Comparison of ENCODE assay signal across 8 mouse cellular contexts in the genomic region with DNA sequence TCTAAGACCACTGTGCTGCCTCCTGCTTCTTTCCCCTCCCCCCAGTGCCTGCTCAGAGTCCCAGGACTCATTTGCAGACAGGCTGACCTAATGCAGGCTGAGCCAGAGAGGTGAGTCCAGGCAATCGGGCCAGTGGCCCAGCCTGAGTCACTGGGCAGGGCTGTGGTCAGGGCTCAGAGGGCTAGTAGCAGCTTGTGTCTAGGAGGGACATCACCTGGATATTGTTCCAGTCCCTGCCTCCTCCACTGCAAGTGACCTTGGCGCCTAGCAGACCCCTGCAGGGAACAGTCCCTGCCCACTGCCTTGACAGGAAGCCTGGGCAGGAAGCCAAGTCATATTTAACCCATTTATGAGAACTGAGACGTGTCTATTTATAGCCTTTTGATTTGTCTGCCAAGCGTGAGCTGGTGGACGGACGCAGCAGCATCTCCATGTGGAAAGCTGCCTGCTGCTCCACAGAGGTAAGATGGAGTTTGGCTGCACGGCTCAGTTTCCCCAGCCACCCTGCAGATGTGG. TPM values are rescaled to one million over a fixed set of nuclear protein-coding genes. Genes with fewer than 3 reads are reported as not detected.
DNase-seq lines count a peak whose midpoint lies in the region; ATAC-seq lines count a peak whose summit lies in the region.

No protein-coding gene starts in this region.

- peak overlapping the region; percentile 39; the same call in 1 of the 2 replicates for H3K9ac ChIP-seq in heart, embryonic 11.5 days (ENCODE audit: low read depth, low read length)
- no peak overlapping the region for H3K9ac ChIP-seq in forebrain, embryonic 13.5 days

- H3K36me3 ChIP-seq in heart, embryonic 11.5 days (ENCODE audit: control insufficient read depth, insufficient read depth, low read length): no peaks in the 10 kb centered on the region
- no peaks in the 10 kb centered on the region for H3K36me3 ChIP-seq in forebrain, embryonic 13.5 days (ENCODE audit: poor library complexity, severe bottlenecking)

- peak overlapping the region; percentile 64 for H3K27ac ChIP-seq in heart, embryonic 11.5 days (ENCODE audit: low read depth, low read length)
- no peak overlapping the region for H3K27ac ChIP-seq in forebrain, embryonic 13.5 days

- peak; percentile 50 to 62 for DNase-seq in urinary bladder, adult 18-20 months (ENCODE audit: low spot score in 2 of 2)
- no peak for DNase-seq in urinary bladder, postnatal 10 days (ENCODE audit: low spot score)
- peak; percentile 87 to 92 for DNase-seq in cerebellum, postnatal 10 days
- DNase-seq in kidney, postnatal 10 days: peak; percentile 79
- DNase-seq in lung, postnatal 36 days: peak; percentile 88
- DNase-seq in spleen, adult 18-20 months: peak; percentile 60 to 66

- ATAC-seq in heart, embryonic 11.5 days (replicated peaks; ENCODE audit: insufficient number of reproducible peaks, low FRiP score, low TSS enrichment): peak; percentile 72
- no peak for ATAC-seq in forebrain, embryonic 13.5 days

- H3K4me3 ChIP-seq in heart, embryonic 11.5 days (ENCODE audit: low read depth, low read length): no peak overlapping the region
- H3K4me3 ChIP-seq in forebrain, embryonic 13.5 days: no peak overlapping the region

- H3K4me1 ChIP-seq in heart, embryonic 11.5 days (ENCODE audit: control insufficient read depth, insufficient read depth, low read length): peaks cover 11% of the 10 kb centered on the region
- H3K4me1 ChIP-seq in forebrain, embryonic 13.5 days: 0 out of 2 replicates have a peak, but pooled peaks cover 6% of the 10 kb centered on the region

- H3K27me3 ChIP-seq in heart, embryonic 11.5 days (ENCODE audit: control insufficient read depth, insufficient read depth, low read length): no peaks in the 10 kb centered on the region
- H3K27me3 ChIP-seq in forebrain, embryonic 13.5 days: no peaks in the 10 kb centered on the region

- 16% methylated on average over 7 of the region's 7 CpGs for WGBS in heart, embryonic 11.5 days (ENCODE audit: insufficient replicate concordance)
- WGBS in forebrain, embryonic 13.5 days: 54% methylated on average over 7 of the region's 7 CpGs

- peak overlapping the region; percentile 35 for H3K4me2 ChIP-seq in heart, embryonic 11.5 days
- H3K4me2 ChIP-seq in forebrain, embryonic 13.5 days: no peak overlapping the region

- 0 out of 2 replicates have a peak, but pooled peaks cover 3% of the 10 kb centered on the region for H3K9me3 ChIP-seq in heart, embryonic 11.5 days (replicated peaks; ENCODE audit: control insufficient read depth, low read length)
- 0 out of 2 replicates have a peak, but pooled peaks cover 8% of the 10 kb centered on the region for H3K9me3 ChIP-seq in forebrain, embryonic 13.5 days (replicated peaks)

RNA-seq across cellular contexts. Expression of a gene that starts 27.0 kb away (rescaled TPM):
- 0.72 and 0.89 TPM in 2 replicates for polyA plus RNA-seq in heart, embryonic 11.5 days (2014; fragmentation: Nextera tagmentation; extraction: Ambion mirVana)
- polyA plus RNA-seq in forebrain, embryonic 13.5 days (2015; fragmentation: Nextera tagmentation; extraction: Ambion mirVana): 0.58 and 0.74 TPM in 2 replicates

RNA-seq across cellular contexts. Expression of a gene that starts 27.3 kb away (rescaled TPM):
- 11.6 and 14.4 TPM in 2 replicates for polyA plus RNA-seq in heart, embryonic 11.5 days (2014; fragmentation: Nextera tagmentation; extraction: Ambion mirVana)
- polyA plus RNA-seq in forebrain, embryonic 13.5 days (2015; fragmentation: Nextera tagmentation; extraction: Ambion mirVana): 17.8 and 22.2 TPM in 2 replicates

RNA-seq across cellular contexts. Expression of a gene that starts 41.7 kb away (rescaled TPM):
- polyA plus RNA-seq in heart, embryonic 11.5 days (2014; fragmentation: Nextera tagmentation; extraction: Ambion mirVana): 30.3 and 38.5 TPM in 2 replicates
- 11.5 and 12.2 TPM in 2 replicates for polyA plus RNA-seq in forebrain, embryonic 13.5 days (2015; fragmentation: Nextera tagmentation; extraction: Ambion mirVana)

RNA-seq across cellular contexts. Expression of a gene that starts 44.0 kb away (rescaled TPM):
- polyA plus RNA-seq in heart, embryonic 11.5 days (2014; fragmentation: Nextera tagmentation; extraction: Ambion mirVana): 18.8 and 19.6 TPM in 2 replicates
- 23.9 and 24.4 TPM in 2 replicates for polyA plus RNA-seq in forebrain, embryonic 13.5 days (2015; fragmentation: Nextera tagmentation; extraction: Ambion mirVana)

RNA-seq across cellular contexts. Expression of a gene that starts 50.7 kb away (rescaled TPM):
- polyA plus RNA-seq in heart, embryonic 11.5 days (2014; fragmentation: Nextera tagmentation; extraction: Ambion mirVana): 2.5 and 4.9 TPM in 2 replicates
- 19.8 and 33.0 TPM in 2 replicates for polyA plus RNA-seq in forebrain, embryonic 13.5 days (2015; fragmentation: Nextera tagmentation; extraction: Ambion mirVana)
